Mouse (Mus musculus): ENCODE measurements around the gene Camk2b. TPM values are rescaled to one million over a fixed set of nuclear protein-coding genes. Genes with fewer than 3 reads are reported as not detected.
A peak's percentile ranks its signal among the peaks of the same experiment; 100 is the strongest.
"Not testable (repeated sequence)": the region's sequence is repeated elsewhere in the genome, so short reads cannot be mapped to it uniquely, and the experiment has no call there.

The Camk2b gene
- polyA plus RNA-seq, 1 experiment from 2014 or later, result 2.5 TPM

DNA sequence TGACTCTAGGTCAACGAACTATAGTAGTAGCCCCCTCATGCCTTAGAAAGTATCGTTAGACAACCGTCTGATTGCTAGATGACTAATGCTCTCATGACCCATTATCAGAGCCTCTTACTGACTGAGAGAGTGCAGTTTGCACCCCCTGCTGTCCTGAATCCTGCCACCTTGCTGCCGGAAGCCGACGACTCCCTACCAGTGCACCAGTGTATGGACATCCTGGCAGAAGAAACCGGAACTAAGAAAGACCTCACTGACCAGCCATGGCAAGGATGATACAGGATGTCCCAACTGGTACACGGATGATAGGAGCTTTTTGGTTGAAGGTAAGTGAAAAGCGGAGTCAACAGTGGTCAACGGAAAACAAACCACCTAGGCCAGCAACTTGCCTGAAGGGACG is 131.6 kb downstream of the Camk2b start:
- H3K4me3 ChIP-seq; H3K4me2 ChIP-seq; H3K9ac ChIP-seq; H3K4me1 ChIP-seq (replicated peaks); H3K27ac ChIP-seq (ENCODE audit: poor library complexity, severe bottlenecking); ATAC-seq (ENCODE audit: insufficient number of reproducible peaks, low FRiP score); H3K36me3 ChIP-seq; H3K27me3 ChIP-seq (replicated peaks): not testable (repeated sequence)
- H3K9me3 ChIP-seq (replicated peaks), result peaks cover 16% of the 10 kb centered on the region
- WGBS, result 90% methylated on average over 11 of the region's 11 CpGs

- ATAC-seq (ENCODE audit: insufficient number of reproducible peaks, low FRiP score); H3K36me3 ChIP-seq; H3K9ac ChIP-seq; H3K4me2 ChIP-seq; H3K27ac ChIP-seq (ENCODE audit: poor library complexity, severe bottlenecking); H3K4me3 ChIP-seq; H3K27me3 ChIP-seq (replicated peaks); H3K4me1 ChIP-seq (replicated peaks): not testable (repeated sequence)
- peaks cover 16% of the 10 kb centered on the region for H3K9me3 ChIP-seq (replicated peaks)
- 83% methylated on average over 6 of the region's 6 CpGs for WGBS
These were observed 134.2 kb downstream of the Camk2b start for GRCm38 (mm10) chr11:5931947-5932346.

DNA sequence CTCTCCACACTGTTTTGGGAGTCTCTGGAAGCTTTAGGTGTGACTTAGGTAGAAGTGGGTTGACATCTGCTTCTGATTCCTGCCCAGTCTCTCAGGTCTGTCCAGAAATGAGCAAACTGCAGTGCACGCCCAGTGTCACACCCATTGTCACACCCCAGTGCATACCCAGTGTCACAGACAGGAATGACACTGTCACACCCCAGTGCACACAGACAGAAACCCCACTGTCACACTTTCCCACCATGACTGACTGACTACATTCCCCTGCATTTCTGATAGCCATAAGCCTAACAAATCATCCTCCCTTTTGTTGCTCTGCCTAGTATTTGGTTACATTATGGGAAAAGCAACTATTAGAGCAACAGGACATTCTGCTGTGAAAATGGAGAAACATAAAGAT is 135.6 kb downstream of the Camk2b start:
- Histone ChIP-seq H3K9ac (no peak overlapping the region), H3K36me3 (no peaks in the 10 kb centered on the region), H3K27ac (ENCODE audit: poor library complexity, severe bottlenecking) (no peak overlapping the region), H3K9me3 (replicated peaks) (peaks cover 16% of the 10 kb centered on the region), H3K27me3 (replicated peaks) (no peaks in the 10 kb centered on the region), H3K4me1 (replicated peaks) (no peaks in the 10 kb centered on the region), H3K4me3 (no peak overlapping the region), H3K4me2 (no peak overlapping the region)
- no peak for ATAC-seq (ENCODE audit: insufficient number of reproducible peaks, low FRiP score)
- WGBS, result 75% methylated on average over 1 of the region's 1 CpGs

DNA sequence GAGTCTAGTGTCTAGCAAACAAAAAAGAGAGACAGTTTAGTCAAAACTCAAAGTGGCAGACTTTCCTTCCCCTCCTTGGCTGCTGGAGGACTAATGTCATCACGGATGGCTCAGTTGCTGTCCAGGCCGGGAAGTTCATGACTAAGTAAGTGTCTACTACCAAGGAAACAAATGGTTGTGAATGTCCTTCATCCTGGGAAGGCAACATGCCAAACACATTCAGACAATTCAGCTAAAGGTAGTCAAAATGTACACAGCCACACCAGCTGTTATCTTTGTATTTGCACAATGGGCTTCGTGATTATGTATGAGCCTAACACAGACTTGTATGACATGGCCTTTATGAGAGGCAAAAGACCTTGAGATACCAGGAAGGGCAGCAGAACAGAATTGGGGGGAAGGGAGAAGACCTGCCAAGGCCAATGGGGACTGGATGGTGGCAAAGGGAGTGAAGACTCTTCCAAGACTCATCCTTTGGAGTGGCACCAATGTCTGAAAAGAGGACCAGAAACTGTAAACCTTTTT is 139.4 kb downstream of the Camk2b start:
- no peak overlapping the region for H3K9ac ChIP-seq
- WGBS, result 77% methylated on average over 3 of the region's 3 CpGs
- peaks cover 5% of the 10 kb centered on the region; the same call in 1 of the 2 replicates for H3K9me3 ChIP-seq (replicated peaks)
- H3K36me3 ChIP-seq, result no peaks in the 10 kb centered on the region
- H3K4me1 ChIP-seq (replicated peaks), result no peaks in the 10 kb centered on the region
- no peak overlapping the region for H3K4me2 ChIP-seq
- ATAC-seq (ENCODE audit: insufficient number of reproducible peaks, low FRiP score), result no peak
- no peaks in the 10 kb centered on the region for H3K27me3 ChIP-seq (replicated peaks)
- no peak overlapping the region for H3K4me3 ChIP-seq
- H3K27ac ChIP-seq (ENCODE audit: poor library complexity, severe bottlenecking), result no peak overlapping the region

GRCm38 (mm10) chr11:5924699-5925098 is 141.5 kb downstream of the Camk2b start:
- ATAC-seq (ENCODE audit: insufficient number of reproducible peaks, low FRiP score), result no peak
- no peak overlapping the region for H3K4me2 ChIP-seq
- H3K4me3 ChIP-seq, result no peak overlapping the region
- H3K27me3 ChIP-seq (replicated peaks), result no peaks in the 10 kb centered on the region
- H3K9me3 ChIP-seq (replicated peaks), result no peaks in the 10 kb centered on the region
- no peak overlapping the region for H3K27ac ChIP-seq (ENCODE audit: poor library complexity, severe bottlenecking)
- no peaks in the 10 kb centered on the region for H3K36me3 ChIP-seq
- H3K9ac ChIP-seq, result no peak overlapping the region
- peaks cover 4% of the 10 kb centered on the region; the same call in 1 of the 2 replicates for H3K4me1 ChIP-seq (replicated peaks)
- 64% methylated on average over 8 of the region's 8 CpGs for WGBS

- Histone ChIP-seq H3K27ac (ENCODE audit: poor library complexity, severe bottlenecking) (no peak overlapping the region), H3K4me3 (no peak overlapping the region), H3K27me3 (replicated peaks) (no peaks in the 10 kb centered on the region), H3K4me1 (replicated peaks) (peaks cover 16% of the 10 kb centered on the region), H3K36me3 (no peaks in the 10 kb centered on the region), H3K9me3 (replicated peaks) (no peaks in the 10 kb centered on the region), H3K9ac (no peak overlapping the region), H3K4me2 (0 out of 2 replicates have a peak overlapping the region, but pooled peaks have one; percentile 27)
- peak; percentile 51 for ATAC-seq (ENCODE audit: insufficient number of reproducible peaks, low FRiP score)
- 34% methylated on average over 17 of the region's 17 CpGs for WGBS
These were observed 145.7 kb downstream of the Camk2b start for GRCm38 (mm10) chr11:5920323-5920960.

Other genes with a start within 250 kb of the Camk2b start
- 8.4 and 9.0 TPM in 2 replicates for gene Polm, start 228.3 kb downstream of the Camk2b start, polyA plus RNA-seq (2016; fragmentation: Nextera tagmentation; extraction: Ambion mirVana)
- gene Aebp1, start 204.4 kb downstream of the Camk2b start, polyA plus RNA-seq (2016; fragmentation: Nextera tagmentation; extraction: Ambion mirVana), result 31.8 and 34.7 TPM in 2 replicates
- 102 and 106 TPM in 2 replicates for gene Pold2, start 188.1 kb downstream of the Camk2b start, polyA plus RNA-seq (2016; fragmentation: Nextera tagmentation; extraction: Ambion mirVana)
- 5,530 and 5,941 TPM in 2 replicates for gene Myl7, start 167.6 kb downstream of the Camk2b start, polyA plus RNA-seq (2016; fragmentation: Nextera tagmentation; extraction: Ambion mirVana)
- 2.2 and 2.8 TPM in 2 replicates for gene Gck, start 116.3 kb downstream of the Camk2b start, polyA plus RNA-seq (2016; fragmentation: Nextera tagmentation; extraction: Ambion mirVana)
- 41.6 and 42.0 TPM in 2 replicates for gene Ykt6, start 110.7 kb downstream of the Camk2b start, polyA plus RNA-seq (2016; fragmentation: Nextera tagmentation; extraction: Ambion mirVana)
- gene A730071L15Rik, start 133.7 kb upstream of the Camk2b start, polyA plus RNA-seq (2016; fragmentation: Nextera tagmentation; extraction: Ambion mirVana), result 0.54 TPM in 1 of 2 replicates, not detected in the other
- gene Nudcd3, start 134.1 kb upstream of the Camk2b start, polyA plus RNA-seq (2016; fragmentation: Nextera tagmentation; extraction: Ambion mirVana), result 35.5 and 36.7 TPM in 2 replicates
- 0.05 TPM in 1 of 2 replicates, not detected in the other for gene Npc1l1, start 163.8 kb upstream of the Camk2b start, polyA plus RNA-seq (2016; fragmentation: Nextera tagmentation; extraction: Ambion mirVana)
- 64.2 and 67.1 TPM in 2 replicates for gene Ddx56, start 201.4 kb upstream of the Camk2b start, polyA plus RNA-seq (2016; fragmentation: Nextera tagmentation; extraction: Ambion mirVana)
- 85.4 and 87.9 TPM in 2 replicates for gene Tmed4, start 208.5 kb upstream of the Camk2b start, polyA plus RNA-seq (2016; fragmentation: Nextera tagmentation; extraction: Ambion mirVana)
- gene Ogdh, start 225.3 kb upstream of the Camk2b start, polyA plus RNA-seq (2016; fragmentation: Nextera tagmentation; extraction: Ambion mirVana), result 284 and 289 TPM in 2 replicates